Mouse (Mus musculus) E14TG2a.4 (cell line): Measurements from ENCODE around the gene Ccdc78.

ENCODE experiments used
- CTCF ChIP-seq: conservative IDR thresholded peaks from 2 replicates; pipeline ENCODE4 v1.5.1; 2014; ENCODE audit warnings: low read length
- NANOG ChIP-seq: IDR thresholded peaks from 2 replicates; pipeline ENCODE4 v1.6.1; 2014; ENCODE audit warnings: borderline replicate concordance, low read length, mixed read lengths
- POU5F1 ChIP-seq: IDR thresholded peaks from 2 replicates; pipeline ENCODE4 v1.6.1; 2014; ENCODE audit warnings: low read length, borderline replicate concordance

DNA sequence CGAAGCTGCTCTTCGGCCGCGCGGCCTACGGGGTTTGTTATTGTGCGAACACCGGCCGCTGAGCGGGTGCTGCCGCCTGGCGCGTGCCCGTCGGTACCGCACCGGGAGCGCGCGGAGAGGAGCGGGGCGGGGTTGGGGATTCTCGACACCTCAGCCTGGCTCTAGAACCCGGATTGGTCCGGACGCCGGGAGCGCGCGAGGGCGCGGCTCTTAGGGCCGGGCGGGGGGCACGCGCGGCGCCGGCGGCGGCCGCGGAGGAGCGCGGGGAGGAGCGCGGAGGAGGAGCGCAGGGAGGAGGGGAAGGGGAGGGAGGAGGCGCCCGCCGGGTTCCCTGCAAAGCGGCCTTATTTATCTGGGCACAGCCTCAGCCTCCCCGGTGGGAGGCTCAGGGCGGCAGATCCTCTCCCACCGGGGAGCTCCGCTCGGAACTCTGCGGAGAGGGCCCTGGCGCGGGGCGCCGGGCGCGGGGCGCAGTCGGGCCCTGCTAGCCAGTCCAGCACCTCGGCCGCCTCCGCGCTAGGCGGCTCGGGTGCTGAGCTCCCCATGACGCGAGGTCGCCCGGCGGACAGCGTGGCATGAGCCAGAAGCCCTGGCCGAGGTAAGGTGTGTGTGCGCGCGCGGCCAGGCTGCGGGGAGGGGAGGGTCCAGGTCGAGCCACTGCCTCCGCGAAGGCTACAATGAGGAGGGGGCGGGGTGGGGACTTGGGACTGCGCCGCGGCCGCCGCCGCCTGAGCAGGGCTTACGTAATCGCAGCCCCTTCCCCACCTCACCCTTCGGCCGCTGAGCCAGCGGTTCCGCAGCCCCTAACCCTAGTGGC lies 22.6 kb downstream of the Ccdc78 start, which contains the start of gene Fbxl16:
- TF ChIP-seq CTCF (no peak), NANOG (no peak), POU5F1 (no peak)
